Mouse (Mus musculus) liver, embryonic 14.5 days (tissue): Measurements from ENCODE around the gene Synpo2l.

Source experiments
- CTCF ChIP-seq: IDR thresholded peaks from 2 replicates; pipeline ENCODE4 v1.5.1; 2016; ENCODE audit warnings: antibody characterized with exemption, low read depth, control low read depth
- EP300 ChIP-seq: IDR thresholded peaks from 2 replicates; pipeline ENCODE4 v1.6.1; 2016; ENCODE audit warnings: antibody characterized with exemption, low read depth

DNA sequence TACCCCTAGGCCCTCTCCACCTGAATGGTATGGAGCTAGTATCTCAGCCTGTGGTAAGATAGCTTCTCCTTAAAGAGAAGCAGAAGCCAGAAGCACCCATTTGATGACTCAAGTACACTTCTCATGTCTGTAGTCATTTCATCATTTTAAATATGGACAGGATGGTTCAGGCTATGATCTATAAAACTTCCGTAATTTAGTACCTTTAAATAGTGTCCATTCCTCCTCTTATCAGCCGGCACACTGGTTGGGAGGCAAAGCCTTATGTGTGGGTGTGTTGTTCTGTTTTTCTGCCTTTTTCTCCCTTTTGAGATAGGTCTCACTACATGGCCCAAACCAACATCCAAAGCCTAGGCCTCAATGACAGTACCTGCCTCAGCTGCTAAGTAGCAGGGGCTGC is 30.4 kb upstream of the Synpo2l start:
- TF ChIP-seq CTCF (no peak), EP300 (no peak)
